Mouse (Mus musculus): Measurements from ENCODE around the gene Map3k21. TPM values are rescaled to one million over a fixed set of nuclear protein-coding genes. Genes with fewer than 3 reads are reported as not detected.

Gene Map3k21
- polyA plus RNA-seq, 1 experiment from 2014 or later, result 0.74 TPM

GRCm38 (mm10) chr8:125872501-125873249, 37.6 kb upstream of the Map3k21 start:
- ATAC-seq (peak; percentile 48), DNase-seq (ENCODE audit: low spot score) (peak; percentile 20)
- Histone ChIP-seq H3K4me2 (replicated peaks; ENCODE audit: low read depth, low read length) (no peak overlapping the region), H3K4me3 (ENCODE audit: low read depth, low read length) (no peak overlapping the region), H3K36me3 (ENCODE audit: insufficient read depth, low read length) (no peaks in the 10 kb centered on the region), H3K9ac (replicated peaks; ENCODE audit: low read depth) (no peak overlapping the region), H3K27me3 (replicated peaks; ENCODE audit: insufficient read depth, low read length) (no peaks in the 10 kb centered on the region; the same call in 1 of the 2 replicates), H3K4me1 (ENCODE audit: insufficient read depth, low read depth, low read length) (peaks cover 6% of the 10 kb centered on the region; the same call in 1 of the 2 replicates), H3K27ac (ENCODE audit: low read length) (no peak overlapping the region), H3K9me3 (ENCODE audit: low read length) (no peaks in the 10 kb centered on the region)
- 42% methylated on average over 9 of the region's 9 CpGs for whole genome bisulfite sequencing
- TF ChIP-seq EP300 (IDR thresholded peaks at IDR 0.05), result no peak
- no peak for TF ChIP-seq CTCF (IDR thresholded peaks at IDR 0.05)

GRCm38 (mm10) chr8:125873250-125873534, 37.1 kb upstream of the Map3k21 start:
- DNase-seq (ENCODE audit: low spot score), result peak; percentile 49
- ATAC-seq, result peak; percentile 53

GRCm38 (mm10) chr8:125880447-125880846, 29.8 kb upstream of the Map3k21 start:
- TF ChIP-seq EP300 (IDR thresholded peaks at IDR 0.05) (no peak), CTCF (IDR thresholded peaks at IDR 0.05) (no peak)
- H3K9me3 ChIP-seq (ENCODE audit: low read length), result no peaks in the 10 kb centered on the region
- H3K4me2 ChIP-seq (replicated peaks; ENCODE audit: low read depth, low read length), result no peak overlapping the region
- 52% methylated on average over 4 of the region's 4 CpGs for WGBS
- no peaks in the 10 kb centered on the region for H3K4me1 ChIP-seq (ENCODE audit: insufficient read depth, low read depth, low read length)
- peak; percentile 65 for DNase-seq (ENCODE audit: low spot score)
- peak; percentile 69 for ATAC-seq
- H3K36me3 ChIP-seq (ENCODE audit: insufficient read depth, low read length), result no peaks in the 10 kb centered on the region
- no peak overlapping the region for H3K9ac ChIP-seq (replicated peaks; ENCODE audit: low read depth)
- H3K27me3 ChIP-seq (replicated peaks; ENCODE audit: insufficient read depth, low read length), result no peaks in the 10 kb centered on the region
- no peak overlapping the region for H3K4me3 ChIP-seq (ENCODE audit: low read depth, low read length)
- no peak overlapping the region for H3K27ac ChIP-seq (ENCODE audit: low read length)

More at GRCm38 (mm10) chr8:125873250-125873534, 37.1 kb upstream of the Map3k21 start:
- Histone ChIP-seq H3K9me3 (ENCODE audit: low read length) (no peaks in the 10 kb centered on the region), H3K36me3 (ENCODE audit: insufficient read depth, low read length) (no peaks in the 10 kb centered on the region), H3K27me3 (replicated peaks; ENCODE audit: insufficient read depth, low read length) (no peaks in the 10 kb centered on the region; the same call in 1 of the 2 replicates), H3K9ac (replicated peaks; ENCODE audit: low read depth) (no peak overlapping the region), H3K4me2 (replicated peaks; ENCODE audit: low read depth, low read length) (no peak overlapping the region), H3K4me1 (ENCODE audit: insufficient read depth, low read depth, low read length) (peaks cover 6% of the 10 kb centered on the region; the same call in 1 of the 2 replicates), H3K27ac (ENCODE audit: low read length) (no peak overlapping the region), H3K4me3 (ENCODE audit: low read depth, low read length) (no peak overlapping the region)
- 38% methylated on average over 2 of the region's 2 CpGs for WGBS
- TF ChIP-seq CTCF (IDR thresholded peaks at IDR 0.05) (no peak), EP300 (IDR thresholded peaks at IDR 0.05) (no peak; the same call in 1 of the 2 replicates)

- 69% methylated on average over 9 of the region's 9 CpGs for WGBS
- Histone ChIP-seq H3K4me1 (ENCODE audit: insufficient read depth, low read depth, low read length) (no peaks in the 10 kb centered on the region), H3K4me3 (ENCODE audit: low read depth, low read length) (no peak overlapping the region), H3K36me3 (ENCODE audit: insufficient read depth, low read length) (no peaks in the 10 kb centered on the region), H3K9ac (replicated peaks; ENCODE audit: low read depth) (no peak overlapping the region), H3K27ac (ENCODE audit: low read length) (no peak overlapping the region), H3K4me2 (replicated peaks; ENCODE audit: low read depth, low read length) (no peak overlapping the region), H3K9me3 (ENCODE audit: low read length) (no peaks in the 10 kb centered on the region), H3K27me3 (replicated peaks; ENCODE audit: insufficient read depth, low read length) (no peaks in the 10 kb centered on the region)
- DNase-seq (ENCODE audit: low spot score), result no peak
- no peak for ATAC-seq
- TF ChIP-seq EP300 (IDR thresholded peaks at IDR 0.05) (no peak), CTCF (IDR thresholded peaks at IDR 0.05) (no peak)
Observed at GRCm38 (mm10) chr8:125887549-125887948, 22.7 kb upstream of the Map3k21 start.

- no peak overlapping the region for H3K4me2 ChIP-seq (replicated peaks; ENCODE audit: low read depth, low read length)
Observed at GRCm38 (mm10) chr8:125889920-125890319, 20.3 kb upstream of the Map3k21 start.

GRCm38 (mm10) chr8:125897388-125897787, 12.9 kb upstream of the Map3k21 start:
- TF ChIP-seq EP300 (IDR thresholded peaks at IDR 0.05) (no peak), CTCF (IDR thresholded peaks at IDR 0.05) (no peak)
- ATAC-seq (no peak), DNase-seq (ENCODE audit: low spot score) (no peak)
- Histone ChIP-seq H3K36me3 (ENCODE audit: insufficient read depth, low read length) (no peaks in the 10 kb centered on the region), H3K4me3 (ENCODE audit: low read depth, low read length) (no peak overlapping the region), H3K4me1 (ENCODE audit: insufficient read depth, low read depth, low read length) (no peaks in the 10 kb centered on the region), H3K4me2 (replicated peaks; ENCODE audit: low read depth, low read length) (no peak overlapping the region), H3K9ac (replicated peaks; ENCODE audit: low read depth) (no peak overlapping the region), H3K27me3 (replicated peaks; ENCODE audit: insufficient read depth, low read length) (peaks cover 18% of the 10 kb centered on the region), H3K27ac (ENCODE audit: low read length) (no peak overlapping the region), H3K9me3 (ENCODE audit: low read length) (no peaks in the 10 kb centered on the region)
- WGBS, result 55% methylated on average over 11 of the region's 11 CpGs

More at GRCm38 (mm10) chr8:125889920-125890319, 20.3 kb upstream of the Map3k21 start:
- H3K9ac ChIP-seq (replicated peaks; ENCODE audit: low read depth), result no peak overlapping the region
- no peaks in the 10 kb centered on the region for H3K36me3 ChIP-seq (ENCODE audit: insufficient read depth, low read length)
- H3K27me3 ChIP-seq (replicated peaks; ENCODE audit: insufficient read depth, low read length), result no peaks in the 10 kb centered on the region
- WGBS, result 54% methylated on average over 3 of the region's 3 CpGs
- TF ChIP-seq CTCF (IDR thresholded peaks at IDR 0.05), result no peak
- TF ChIP-seq EP300 (IDR thresholded peaks at IDR 0.05), result no peak
- H3K4me3 ChIP-seq (ENCODE audit: low read depth, low read length), result no peak overlapping the region
- DNase-seq (ENCODE audit: low spot score) (no peak), ATAC-seq (no peak)
- no peaks in the 10 kb centered on the region for H3K9me3 ChIP-seq (ENCODE audit: low read length)
- no peaks in the 10 kb centered on the region for H3K4me1 ChIP-seq (ENCODE audit: insufficient read depth, low read depth, low read length)
- no peak overlapping the region for H3K27ac ChIP-seq (ENCODE audit: low read length)

Data from lung, postnatal 0 days (tissue).